In genomic region chr7:143400599-143400998, GRCm38 (mm10) we compare ENCODE assay signal across 17 mouse cellular contexts.
DNase-seq lines count a peak whose midpoint lies in the region; ATAC-seq and TF ChIP-seq lines count a peak whose summit lies in the region.
"Had no signal": no experiment of that assay in that cellular context is flagged by ENCODE, and none has a peak within 500 bp of the region (broad histone marks: within the 10 kb centered on the region; RNA-seq: fewer than 3 reads in every experiment).

No protein-coding gene starts in this region.

- H3K27ac ChIP-seq in intestine, postnatal 0 days (ENCODE audit: low read depth, low read length), result peak overlapping the region; percentile 28; the same call in 1 of the 2 replicates
- H3K27ac ChIP-seq in liver, embryonic 15.5 days (replicated peaks), result no peak overlapping the region; the same call in 1 of the 2 replicates
- H3K27ac ChIP-seq: forebrain, embryonic 15.5 days; heart, embryonic 15.5 days; lung, embryonic 15.5 days had no signal

- peaks cover 17% of the 10 kb centered on the region; the same call in 1 of the 2 replicates for H3K4me1 ChIP-seq in intestine, postnatal 0 days (replicated peaks; ENCODE audit: control insufficient read depth, insufficient read depth, low read length)
- peaks cover 15% of the 10 kb centered on the region for H3K4me1 ChIP-seq in liver, embryonic 15.5 days (replicated peaks)
- H3K4me1 ChIP-seq: forebrain, embryonic 15.5 days had no signal

- H3K4me2 ChIP-seq in intestine, postnatal 0 days (replicated peaks; ENCODE audit: low read depth), result no peak overlapping the region
- no peak overlapping the region for H3K4me2 ChIP-seq in liver, embryonic 15.5 days
- H3K4me2 ChIP-seq: forebrain, embryonic 15.5 days; heart, embryonic 15.5 days; lung, embryonic 15.5 days had no signal

- no peaks in the 10 kb centered on the region for H3K9me3 ChIP-seq in intestine, postnatal 0 days (ENCODE audit: control insufficient read depth)
- H3K9me3 ChIP-seq in liver, embryonic 15.5 days (replicated peaks), result no peaks in the 10 kb centered on the region
- H3K9me3 ChIP-seq: forebrain, embryonic 15.5 days; heart, embryonic 15.5 days; lung, embryonic 15.5 days had no signal

- H3K4me3 ChIP-seq in intestine, postnatal 0 days (ENCODE audit: low read depth, low read length), result no peak overlapping the region
- no peak overlapping the region for H3K4me3 ChIP-seq in liver, embryonic 15.5 days (replicated peaks)
- H3K4me3 ChIP-seq: forebrain, embryonic 15.5 days; heart, embryonic 15.5 days; lung, embryonic 15.5 days had no signal

- no peaks in the 10 kb centered on the region for H3K27me3 ChIP-seq in intestine, postnatal 0 days (replicated peaks; ENCODE audit: control insufficient read depth, insufficient read depth, low read length)
- no peaks in the 10 kb centered on the region for H3K27me3 ChIP-seq in liver, embryonic 15.5 days
- H3K27me3 ChIP-seq: heart, embryonic 15.5 days; lung, embryonic 15.5 days had no signal

- DNase-seq in ES-CJ7 (ENCODE audit: low read depth, low spot score) (peak; percentile 62), R1 (ENCODE audit: low read depth, low spot score) (peak; percentile 21)
- no peak for DNase-seq in cerebellum, postnatal 25 days
- DNase-seq in cerebellum, adult 18-20 months, result no peak
- DNase-seq in embryo, embryonic 9.5 days (ENCODE audit: extremely low spot score), result no peak
- DNase-seq: adrenal gland, postnatal 36 days; kidney, adult 2 months; kidney, postnatal 36 days; right cerebral cortex, postnatal 25 days; thymus, postnatal 25 days had no signal

- ATAC-seq in intestine, postnatal 0 days, result peak; percentile 34; the same call in 1 of the 2 replicates
- ATAC-seq in liver, embryonic 15.5 days (ENCODE audit: insufficient read depth), result peak; percentile 62
- ATAC-seq in megakaryocyte progenitor cell, adult 5-6 weeks (replicated peaks; ENCODE audit: poor library complexity), result no peak
- ATAC-seq: activated CD4-positive, CD25-positive, alpha-beta regulatory T cell, adult 4 months; forebrain, embryonic 15.5 days had no signal

- no peak for TF ChIP-seq CTCF in intestine, postnatal 0 days (IDR thresholded peaks at IDR 0.05; ENCODE audit: low read depth)

- H3K9ac ChIP-seq in intestine, postnatal 0 days (ENCODE audit: low read depth, low read length), result no peak overlapping the region
- no peak overlapping the region for H3K9ac ChIP-seq in liver, embryonic 15.5 days
- H3K9ac ChIP-seq: forebrain, embryonic 15.5 days; heart, embryonic 15.5 days; lung, embryonic 15.5 days had no signal

- 37% methylated on average over 6 of the region's 6 CpGs for WGBS in intestine, postnatal 0 days
- WGBS in liver, embryonic 15.5 days (ENCODE audit: insufficient replicate concordance), result 40% methylated on average over 6 of the region's 6 CpGs

- no peaks in the 10 kb centered on the region for H3K36me3 ChIP-seq in intestine, postnatal 0 days (ENCODE audit: control insufficient read depth, insufficient read depth)
- H3K36me3 ChIP-seq in liver, embryonic 15.5 days (replicated peaks), result no peaks in the 10 kb centered on the region
- H3K36me3 ChIP-seq: forebrain, embryonic 15.5 days; heart, embryonic 15.5 days; lung, embryonic 15.5 days had no signal

Comparison
In these comparisons a context has a peak if more than half of its experiments do, and no peak if none do; other contexts are left out.
1. DNase-seq: peak in ES-CJ7 (single experiment) and R1 (single experiment); none in cerebellum, postnatal 25 days (0 of 2), cerebellum, adult 18-20 months (0 of 2) and embryo, embryonic 9.5 days (single experiment).